Comparison of ENCODE assay signal across 8 mouse cellular contexts in genomic region chr12:99336349-99337170, GRCm38 (mm10).
A peak's percentile ranks its signal among the peaks of the same experiment; 100 is the strongest.
DNase-seq lines count a peak whose midpoint lies in the region; ATAC-seq lines count a peak whose summit lies in the region.

No protein-coding gene starts in this region.

- ATAC-seq in forebrain, embryonic 13.5 days: peak; percentile 22; the same call in 1 of the 2 replicates
- ATAC-seq in neural tube, embryonic 12.5 days (ENCODE audit: low FRiP score, low read depth): no peak
- ATAC-seq in megakaryocyte, adult 5-6 weeks (ENCODE audit: poor library complexity, severe bottlenecking): no peak

- DNase-seq in embryo, embryonic 10 days (ENCODE audit: low spot score): peak; percentile 42
- no peak for DNase-seq in embryo, embryonic 9.5 days (ENCODE audit: extremely low spot score)
- DNase-seq in heart, postnatal 10 days: peak; percentile 90 to 94
- peak; percentile 45 to 54 for DNase-seq in kidney, postnatal 4 days

- peak overlapping the region; percentile 30 for H3K4me2 ChIP-seq in forebrain, embryonic 13.5 days
- H3K4me2 ChIP-seq in neural tube, embryonic 12.5 days (replicated peaks): peak overlapping the region; percentile 10; the same call in 1 of the 2 replicates

- no peaks in the 10 kb centered on the region for H3K9me3 ChIP-seq in forebrain, embryonic 13.5 days (replicated peaks)
- H3K9me3 ChIP-seq in neural tube, embryonic 12.5 days: no peaks in the 10 kb centered on the region

- intact Hi-C loops in heart, postnatal 10 days (cut with DNase I): loop anchor here (2.0 to 5.0 kb wide), 2 partner anchors 56 to 119 kb away; no protein-coding TSS in a partner anchor

- peaks cover 12% of the 10 kb centered on the region; the same call in 1 of the 2 replicates for H3K36me3 ChIP-seq in forebrain, embryonic 13.5 days (ENCODE audit: poor library complexity, severe bottlenecking)
- 0 out of 2 replicates have a peak, but pooled peaks cover 5% of the 10 kb centered on the region for H3K36me3 ChIP-seq in neural tube, embryonic 12.5 days

- no peaks in the 10 kb centered on the region for H3K27me3 ChIP-seq in forebrain, embryonic 13.5 days
- H3K27me3 ChIP-seq in neural tube, embryonic 12.5 days (replicated peaks): no peaks in the 10 kb centered on the region

- H3K9ac ChIP-seq in forebrain, embryonic 13.5 days: 0 out of 2 replicates have a peak overlapping the region, but pooled peaks have one; percentile 14
- H3K9ac ChIP-seq in neural tube, embryonic 12.5 days: no peak overlapping the region

- H3K4me1 ChIP-seq in brown adipose tissue, adult 24 weeks (ENCODE audit: control insufficient read depth, insufficient read depth, insufficient read length, low read length): peaks cover 40% of the 10 kb centered on the region
- peaks cover 98% of the 10 kb centered on the region for H3K4me1 ChIP-seq in forebrain, embryonic 13.5 days
- H3K4me1 ChIP-seq in neural tube, embryonic 12.5 days: peaks cover 67% of the 10 kb centered on the region

- peak overlapping the region; percentile 48 for H3K27ac ChIP-seq in brown adipose tissue, adult 24 weeks (replicated peaks; ENCODE audit: low read depth, low read length)
- peak overlapping the region; percentile 57 for H3K27ac ChIP-seq in forebrain, embryonic 13.5 days
- peak overlapping the region; percentile 17; the same call in 1 of the 2 replicates for H3K27ac ChIP-seq in neural tube, embryonic 12.5 days

- no peak overlapping the region for H3K4me3 ChIP-seq in brown adipose tissue, adult 24 weeks (ENCODE audit: insufficient read depth, low read depth, low read length)
- H3K4me3 ChIP-seq in forebrain, embryonic 13.5 days: no peak overlapping the region
- no peak overlapping the region for H3K4me3 ChIP-seq in neural tube, embryonic 12.5 days

- 42% methylated on average over 12 of the region's 12 CpGs for WGBS in forebrain, embryonic 13.5 days
- 24% methylated on average over 12 of the region's 12 CpGs for WGBS in neural tube, embryonic 12.5 days
